Mouse (Mus musculus): ENCODE measurements around the gene Nupr1.

Nupr1 gene

GRCm38 (mm10) chr7:126596414-126596813 is 34.2 kb downstream of the Nupr1 start:
- DNase-seq (ENCODE audit: low read depth) = no peak

- DNase-seq (ENCODE audit: low read depth) = no peak
Observed at GRCm38 (mm10) chr7:126595890-126596289, 34.8 kb downstream of the Nupr1 start.

- DNase-seq (ENCODE audit: low read depth) = no peak
Observed at GRCm38 (mm10) chr7:126594862-126595561, 35.6 kb downstream of the Nupr1 start, which contains the start of gene Il27. Gene Il27 (minus strand): TSS chr7:126594941.

GRCm38 (mm10) chr7:126587779-126588178 is 42.9 kb downstream of the Nupr1 start:
- no peak for DNase-seq (ENCODE audit: low read depth)

GRCm38 (mm10) chr7:126586839-126587238 is 43.8 kb downstream of the Nupr1 start:
- DNase-seq (ENCODE audit: low read depth) = no peak

GRCm38 (mm10) chr7:126585717-126586116 is 44.9 kb downstream of the Nupr1 start, which contains the start of gene Cln3:
Gene Cln3 (minus strand): TSS chr7:126585817.
- DNase-seq (ENCODE audit: low read depth) = no peak

- DNase-seq (ENCODE audit: low read depth) = peak; percentile 81
Observed at GRCm38 (mm10) chr7:126584506-126584977, 46.1 kb downstream of the Nupr1 start, which contains the start of gene Apobr. Gene Apobr (plus strand): TSS chr7:126584942.

- no peak for DNase-seq (ENCODE audit: low read depth)
Observed at GRCm38 (mm10) chr7:126583761-126584160, 46.9 kb downstream of the Nupr1 start.

- DNase-seq (ENCODE audit: low read depth) = peak; percentile 94
Observed at GRCm38 (mm10) chr7:126583251-126583709, 47.4 kb downstream of the Nupr1 start.

- DNase-seq (ENCODE audit: low read depth) = no peak
Observed at GRCm38 (mm10) chr7:126582759-126583158, 47.9 kb downstream of the Nupr1 start.

- no peak for DNase-seq (ENCODE audit: low read depth)
Observed at GRCm38 (mm10) chr7:126581661-126582060, 49.0 kb downstream of the Nupr1 start.

GRCm38 (mm10) chr7:126579172-126579571 is 51.5 kb downstream of the Nupr1 start:
- DNase-seq (ENCODE audit: low read depth) = peak; percentile 69

GRCm38 (mm10) chr7:126576946-126577345 is 53.7 kb downstream of the Nupr1 start:
- DNase-seq (ENCODE audit: low read depth) = peak; percentile 84
